Mouse (Mus musculus) kidney, adult 9 months (tissue): ENCODE measurements at regions not wholly inside any gene's neighbourhood (a gene's known extent, or its start where the extent isn't known, plus 50 kb on each side); places are given as distances from the start of the nearest gene placed in this dataset.

Experiments
- DNase-seq: peaks from one replicate; pipeline ENCODE4 v3.0.0; 2022

GRCm38 (mm10) chr1:119256097-119256473 is 166.0 kb downstream of the Inhbb start:
- no peak for DNase-seq

- no peak for DNase-seq
These were observed 166.5 kb downstream of the Inhbb start for GRCm38 (mm10) chr1:119255386-119256096.

GRCm38 (mm10) chr1:119254928-119255327 is 167.1 kb downstream of the Inhbb start:
- no peak for DNase-seq

- no peak for DNase-seq
These were observed 168.6 kb downstream of the Inhbb start for GRCm38 (mm10) chr1:119253371-119253851.

GRCm38 (mm10) chr1:119252403-119252802 is 169.6 kb downstream of the Inhbb start:
- no peak for DNase-seq

GRCm38 (mm10) chr1:119251741-119252140 is 170.3 kb downstream of the Inhbb start:
- no peak for DNase-seq

- peak; percentile 59 for DNase-seq
These were observed 173.1 kb downstream of the Inhbb start for GRCm38 (mm10) chr1:119248776-119249495.

- DNase-seq: no peak
These were observed 174.9 kb downstream of the Inhbb start for GRCm38 (mm10) chr1:119247117-119247516.

- no peak for DNase-seq
These were observed 183.6 kb downstream of the Inhbb start for GRCm38 (mm10) chr1:119238463-119238862.

- DNase-seq: no peak
These were observed 183.4 kb upstream of the Gli2 start for GRCm38 (mm10) chr1:119236787-119237186.

GRCm38 (mm10) chr1:119234449-119234848 is 181.0 kb upstream of the Gli2 start:
- DNase-seq: peak; percentile 81

GRCm38 (mm10) chr1:119226996-119227395 is 173.6 kb upstream of the Gli2 start:
- DNase-seq: no peak

- no peak for DNase-seq
These were observed 170.5 kb upstream of the Gli2 start for GRCm38 (mm10) chr1:119223876-119224275.

- no peak for DNase-seq
These were observed 168.5 kb upstream of the Gli2 start for GRCm38 (mm10) chr1:119221901-119222300.

GRCm38 (mm10) chr1:119221012-119221411 is 167.6 kb upstream of the Gli2 start:
- DNase-seq: peak; percentile 89

GRCm38 (mm10) chr1:119219817-119220216 is 166.4 kb upstream of the Gli2 start:
- DNase-seq: peak; percentile 88

- DNase-seq: no peak
These were observed 164.0 kb upstream of the Gli2 start for GRCm38 (mm10) chr1:119217387-119217786.

GRCm38 (mm10) chr1:119209607-119210007 is 156.2 kb upstream of the Gli2 start:
- DNase-seq: peak; percentile 92

- DNase-seq: no peak
These were observed 149.0 kb upstream of the Gli2 start for GRCm38 (mm10) chr1:119202456-119202855.

- peak; percentile 69 for DNase-seq
These were observed 143.9 kb upstream of the Gli2 start for GRCm38 (mm10) chr1:119197415-119197700.

- no peak for DNase-seq
These were observed 143.4 kb upstream of the Gli2 start for GRCm38 (mm10) chr1:119196674-119197414.

- peak; percentile 26 for DNase-seq
These were observed 141.1 kb upstream of the Gli2 start for GRCm38 (mm10) chr1:119194533-119194932.

GRCm38 (mm10) chr1:119191177-119191576 is 137.8 kb upstream of the Gli2 start:
- DNase-seq: no peak
